9 mouse cellular contexts compared by ENCODE assay signal in genomic region chr1:151820457-151820856, GRCm38 (mm10).
DNase-seq lines count a peak whose midpoint lies in the region; ATAC-seq and TF ChIP-seq lines count a peak whose summit lies in the region.
"Had no signal": no experiment of that assay in that cellular context is flagged by ENCODE, and none has a peak within 500 bp of the region (broad histone marks: within the 10 kb centered on the region; RNA-seq: fewer than 3 reads in every experiment).

No protein-coding gene starts in this region.

- ATAC-seq in forebrain, embryonic 14.5 days = 0 out of 2 replicates have a peak, but pooled peaks have one; percentile 58
- ATAC-seq in megakaryocyte, adult 5-6 weeks (ENCODE audit: poor library complexity, severe bottlenecking) = peak; percentile 39; the same call in 1 of the 2 replicates

- no peaks in the 10 kb centered on the region for H3K4me1 ChIP-seq in heart, embryonic 10.5 days
- peaks cover 3% of the 10 kb centered on the region; the same call in 1 of the 2 replicates for H3K4me1 ChIP-seq in E14TG2a.4 (replicated peaks; ENCODE audit: low read depth, low read length)
- no peaks in the 10 kb centered on the region for H3K4me1 ChIP-seq in forebrain, embryonic 14.5 days (ENCODE audit: control insufficient read depth, insufficient read depth, low read length)

- DNase-seq in heart, adult 9 months (ENCODE audit: low spot score in 2 of 2) = peak; percentile 21 to 66
- DNase-seq in heart, embryonic 10.5 days (ENCODE audit: low spot score) = no peak
- peak; percentile 64 for DNase-seq in c-Kit-positive CD71-negative TER-119-negative erythroid progenitor cells, embryonic 14.5 days (ENCODE audit: low read depth)
- peak; percentile 94 for DNase-seq in forebrain, embryonic 14.5 days (ENCODE audit: low spot score)
- peak; percentile 68 to 83 for DNase-seq in layer of hippocampus, adult 2 months (ENCODE audit: low spot score in 2 of 2)
- DNase-seq in spleen, postnatal 36 days (ENCODE audit: low spot score in 2 of 2) = peak; percentile 39 to 50

- H3K27me3 ChIP-seq in heart, embryonic 10.5 days (ENCODE audit: insufficient read depth, poor library complexity, severe bottlenecking) = no peaks in the 10 kb centered on the region
- no peaks in the 10 kb centered on the region for H3K27me3 ChIP-seq in E14TG2a.4 (ENCODE audit: insufficient read depth, low read length)
- H3K27me3 ChIP-seq in forebrain, embryonic 14.5 days (replicated peaks; ENCODE audit: control insufficient read depth, insufficient read depth, low read length) = no peaks in the 10 kb centered on the region
- H3K27me3 ChIP-seq: embryonic facial prominence, embryonic 13.5 days had no signal

- no peak overlapping the region for H3K9ac ChIP-seq in forebrain, embryonic 14.5 days (ENCODE audit: low read length)
- H3K9ac ChIP-seq: embryonic facial prominence, embryonic 13.5 days had no signal

- H3K27ac ChIP-seq in heart, embryonic 10.5 days = no peak overlapping the region
- no peak overlapping the region for H3K27ac ChIP-seq in forebrain, embryonic 14.5 days (ENCODE audit: low read depth, low read length)
- no peak overlapping the region for H3K27ac ChIP-seq in layer of hippocampus, adult 2 months
- H3K27ac ChIP-seq: embryonic facial prominence, embryonic 13.5 days had no signal

- WGBS in heart, embryonic 10.5 days = 28% methylated on average over 5 of the region's 5 CpGs
- WGBS in forebrain, embryonic 14.5 days = 33% methylated on average over 5 of the region's 5 CpGs

- no peaks in the 10 kb centered on the region for H3K9me3 ChIP-seq in heart, embryonic 10.5 days
- H3K9me3 ChIP-seq in E14TG2a.4 (ENCODE audit: low read length) = no peaks in the 10 kb centered on the region
- no peaks in the 10 kb centered on the region for H3K9me3 ChIP-seq in forebrain, embryonic 14.5 days (replicated peaks; ENCODE audit: control insufficient read depth, low read length)
- H3K9me3 ChIP-seq: embryonic facial prominence, embryonic 13.5 days had no signal

- no peak overlapping the region for H3K4me2 ChIP-seq in forebrain, embryonic 14.5 days (ENCODE audit: low read length)
- H3K4me2 ChIP-seq: embryonic facial prominence, embryonic 13.5 days had no signal

- peak; percentile 92 for TF ChIP-seq CTCF in E14TG2a.4 (conservative IDR thresholded peaks at IDR 0.05; ENCODE audit: low read length)
- TF ChIP-seq CTCF in layer of hippocampus, adult 2 months (conservative IDR thresholded peaks at IDR 0.05) = peak; percentile 99

- peaks cover 24% of the 10 kb centered on the region for H3K36me3 ChIP-seq in heart, embryonic 10.5 days
- peaks cover 38% of the 10 kb centered on the region for H3K36me3 ChIP-seq in E14TG2a.4 (ENCODE audit: insufficient read depth, low read length)
- peaks cover 32% of the 10 kb centered on the region for H3K36me3 ChIP-seq in forebrain, embryonic 14.5 days (ENCODE audit: control insufficient read depth, insufficient read depth, low read length)

- H3K4me3 ChIP-seq in heart, embryonic 10.5 days = no peak overlapping the region
- H3K4me3 ChIP-seq in E14TG2a.4 (replicated peaks; ENCODE audit: low read length) = no peak overlapping the region
- no peak overlapping the region for H3K4me3 ChIP-seq in forebrain, embryonic 14.5 days (ENCODE audit: low read depth, low read length)
- no peak overlapping the region for H3K4me3 ChIP-seq in layer of hippocampus, adult 2 months
- H3K4me3 ChIP-seq: embryonic facial prominence, embryonic 13.5 days had no signal
